7 mouse cellular contexts compared by ENCODE assay signal in genomic region chr8:11313176-11314111, GRCm38 (mm10). TPM values are rescaled to one million over a fixed set of nuclear protein-coding genes. Genes with fewer than 3 reads are reported as not detected.
A peak's percentile ranks its signal among the peaks of the same experiment; 100 is the strongest.
DNase-seq lines count a peak whose midpoint lies in the region; ATAC-seq and TF ChIP-seq lines count a peak whose summit lies in the region.

No protein-coding gene starts in this region.

- peak overlapping the region; percentile 96 for H3K4me2 ChIP-seq in hindbrain, embryonic 12.5 days (replicated peaks)
- H3K4me2 ChIP-seq in limb, embryonic 15.5 days: peak overlapping the region; percentile 91
- peak overlapping the region; percentile 89 for H3K4me2 ChIP-seq in neural tube, embryonic 11.5 days (ENCODE audit: low read depth)

- 1% methylated on average over 45 of the region's 45 CpGs for WGBS in forebrain, embryonic 10.5 days
- WGBS in hindbrain, embryonic 12.5 days: 3% methylated on average over 45 of the region's 45 CpGs
- 3% methylated on average over 45 of the region's 45 CpGs for WGBS in limb, embryonic 15.5 days
- 2% methylated on average over 45 of the region's 45 CpGs for WGBS in neural tube, embryonic 11.5 days

- in situ Hi-C loops in ES-E14 (cut with MboI; ENCODE audit: low sequenced_read_pairs in 2 of 2, unreplicated experiment in 2 of 2): loop anchor here (25.0 kb wide), 1 partner anchor 1074 kb away; the partner anchor contains the start of gene Sox1 (in 2 of the 2)

- peak overlapping the region; percentile 74; the same call in 1 of the 2 replicates for H3K9ac ChIP-seq in ES-E14 (ENCODE audit: insufficient read depth, low read depth, low read length, poor library complexity, severe bottlenecking)
- peak overlapping the region; percentile 57 for H3K9ac ChIP-seq in hindbrain, embryonic 12.5 days
- peak overlapping the region; percentile 73 for H3K9ac ChIP-seq in limb, embryonic 15.5 days
- peak overlapping the region; percentile 68 for H3K9ac ChIP-seq in neural tube, embryonic 11.5 days (ENCODE audit: low read length)

- peaks cover 84% of the 10 kb centered on the region for H3K79me2 ChIP-seq in C2C12 (ENCODE audit: control insufficient read depth, insufficient read depth)

- peak; percentile 29 for DNase-seq in ES-E14 (ENCODE audit: low read depth, low spot score)
- peak; percentile 59 for DNase-seq in forebrain, embryonic 10.5 days (ENCODE audit: extremely low spot score, low spot score)
- DNase-seq in neural tube, embryonic 11.5 days (ENCODE audit: low spot score): peak; percentile 60
- DNase-seq in cerebellum, adult 9-11 months: no peak

- H3K4me3 ChIP-seq in C2C12 (ENCODE audit: insufficient read depth, poor library complexity, severe bottlenecking): peak overlapping the region; percentile 48
- H3K4me3 ChIP-seq in ES-E14 (ENCODE audit: insufficient read depth in 1 of 2, low read depth in 1 of 2, low read length in 2 of 2, poor library complexity in 1 of 2, severe bottlenecking in 1 of 2): peak overlapping the region; percentile 71 to 77
- peak overlapping the region; percentile 76 for H3K4me3 ChIP-seq in forebrain, embryonic 10.5 days
- H3K4me3 ChIP-seq in hindbrain, embryonic 12.5 days: peak overlapping the region; percentile 63
- peak overlapping the region; percentile 70 for H3K4me3 ChIP-seq in limb, embryonic 15.5 days
- H3K4me3 ChIP-seq in neural tube, embryonic 11.5 days (ENCODE audit: low read depth, low read length): peak overlapping the region; percentile 70

- no peaks in the 10 kb centered on the region for H3K9me3 ChIP-seq in ES-E14 (ENCODE audit: control insufficient read depth, insufficient read depth, low read depth, low read length)
- no peaks in the 10 kb centered on the region for H3K9me3 ChIP-seq in forebrain, embryonic 10.5 days
- no peaks in the 10 kb centered on the region for H3K9me3 ChIP-seq in hindbrain, embryonic 12.5 days (replicated peaks)
- H3K9me3 ChIP-seq in limb, embryonic 15.5 days: no peaks in the 10 kb centered on the region
- H3K9me3 ChIP-seq in neural tube, embryonic 11.5 days (ENCODE audit: control insufficient read depth, low read length): no peaks in the 10 kb centered on the region

- peaks cover 3% of the 10 kb centered on the region for H3K36me3 ChIP-seq in C2C12 (ENCODE audit: control insufficient read depth, insufficient read depth)
- no peaks in the 10 kb centered on the region for H3K36me3 ChIP-seq in ES-E14 (ENCODE audit: control insufficient read depth, insufficient read depth, low read length, poor library complexity, severe bottlenecking)
- H3K36me3 ChIP-seq in forebrain, embryonic 10.5 days (replicated peaks): peaks cover 6% of the 10 kb centered on the region
- no peaks in the 10 kb centered on the region for H3K36me3 ChIP-seq in hindbrain, embryonic 12.5 days
- H3K36me3 ChIP-seq in limb, embryonic 15.5 days: no peaks in the 10 kb centered on the region
- H3K36me3 ChIP-seq in neural tube, embryonic 11.5 days (ENCODE audit: control insufficient read depth, insufficient read depth, low read length): no peaks in the 10 kb centered on the region

- TF ChIP-seq CTCF in C2C12 (IDR thresholded peaks at IDR 0.05; ENCODE audit: control insufficient read depth, insufficient read depth, insufficient read length): no peak

- no peaks in the 10 kb centered on the region for H3K27me3 ChIP-seq in C2C12 (ENCODE audit: control insufficient read depth, insufficient read depth, insufficient read length)
- peaks cover 88% of the 10 kb centered on the region for H3K27me3 ChIP-seq in forebrain, embryonic 10.5 days (ENCODE audit: poor library complexity, severe bottlenecking)
- peaks cover 66% of the 10 kb centered on the region for H3K27me3 ChIP-seq in hindbrain, embryonic 12.5 days
- H3K27me3 ChIP-seq in limb, embryonic 15.5 days: 0 out of 2 replicates have a peak, but pooled peaks cover 6% of the 10 kb centered on the region
- H3K27me3 ChIP-seq in neural tube, embryonic 11.5 days (ENCODE audit: control insufficient read depth, insufficient read depth, low read length): peaks cover 30% of the 10 kb centered on the region

- no peak overlapping the region for H3K27ac ChIP-seq in ES-E14 (ENCODE audit: insufficient read depth, low read depth, low read length, poor library complexity, severe bottlenecking)
- peak overlapping the region; percentile 89 for H3K27ac ChIP-seq in forebrain, embryonic 10.5 days
- 0 out of 2 replicates have a peak overlapping the region, but pooled peaks have one; percentile 13 for H3K27ac ChIP-seq in hindbrain, embryonic 12.5 days
- peak overlapping the region; percentile 94 for H3K27ac ChIP-seq in limb, embryonic 15.5 days
- no peak overlapping the region for H3K27ac ChIP-seq in neural tube, embryonic 11.5 days (ENCODE audit: low read depth, low read length)

- peaks cover 27% of the 10 kb centered on the region for H3K79me3 ChIP-seq in C2C12 (ENCODE audit: low read depth)

- 0 out of 4 replicates have a peak, but pooled peaks cover 0 to under 1% of the 10 kb centered on the region in 2 experiments for H3K4me1 ChIP-seq in ES-E14 (ENCODE audit: control insufficient read depth in 2 of 2, insufficient read depth in 2 of 2, low read length in 2 of 2, poor library complexity in 1 of 2)
- peaks cover 86% of the 10 kb centered on the region for H3K4me1 ChIP-seq in forebrain, embryonic 10.5 days
- H3K4me1 ChIP-seq in hindbrain, embryonic 12.5 days: peaks cover 33% of the 10 kb centered on the region
- H3K4me1 ChIP-seq in limb, embryonic 15.5 days: peaks cover 26% of the 10 kb centered on the region
- peaks cover 16% of the 10 kb centered on the region for H3K4me1 ChIP-seq in neural tube, embryonic 11.5 days (ENCODE audit: control insufficient read depth, insufficient read depth, low read length)

- peak overlapping the region; percentile 88 for H3ac ChIP-seq in C2C12 (ENCODE audit: control insufficient read depth, insufficient read length, low read depth)

- peak; percentile 5; the same call in 1 of the 2 replicates for ATAC-seq in hindbrain, embryonic 12.5 days (ENCODE audit: low FRiP score)
- ATAC-seq in limb, embryonic 15.5 days (ENCODE audit: insufficient number of reproducible peaks, low FRiP score, low TSS enrichment, low read depth): no peak
- no peak for ATAC-seq in neural tube, embryonic 11.5 days (ENCODE audit: insufficient read depth, low FRiP score, low TSS enrichment)

TF ChIP-seq in C2C12, 6 proteins besides CTCF, POLR2A, EP300 and RAD21:
- no peak for TF ChIP-seq CEBPB (IDR thresholded peaks at IDR 0.05; ENCODE audit: low read depth)
- TF ChIP-seq MYOG (IDR thresholded peaks at IDR 0.05; ENCODE audit: control insufficient read depth, extremely low read depth, insufficient read length): no peak
- no peak for TF ChIP-seq MYOD1 (IDR thresholded peaks at IDR 0.05; ENCODE audit: control insufficient read depth, insufficient read length, low read depth)
- TF ChIP-seq MAX (IDR thresholded peaks at IDR 0.05): no peak
- no peak for TF ChIP-seq USF1 (IDR thresholded peaks at IDR 0.05; ENCODE audit: low read depth)
- no peak for TF ChIP-seq FOSL1 (IDR thresholded peaks at IDR 0.05; ENCODE audit: insufficient read depth, low read length, poor library complexity, severe bottlenecking)

TF ChIP-seq in ES-E14, 5 proteins besides CTCF, POLR2A, EP300 and RAD21:
- TF ChIP-seq MAFK (IDR thresholded peaks at IDR 0.05; ENCODE audit: insufficient read depth, low read depth, low read length) (no peak), HCFC1 (IDR thresholded peaks at IDR 0.05; ENCODE audit: borderline replicate concordance, insufficient read depth, low read length) (no peak), ZNF384 (IDR thresholded peaks at IDR 0.05; ENCODE audit: low read depth, low read length) (no peak), CHD2 (IDR thresholded peaks at IDR 0.05; ENCODE audit: low read depth, low read length) (no peak), ZC3H11A (IDR thresholded peaks at IDR 0.05; ENCODE audit: borderline replicate concordance, low read depth, low read length) (no peak)

RNA-seq across cellular contexts. Expression of gene Col4a1, which starts 0.8 kb away (rescaled TPM):
- polyA plus RNA-seq in C2C12 (2012; fragmentation: generic; extraction: Trizol): 74.7 TPM
- total RNA-seq in ES-E14 (2012; rRNA removed): 85.7 and 198 TPM in 2 replicates
- polyA plus RNA-seq in forebrain, embryonic 10.5 days (2016; fragmentation: Nextera tagmentation; extraction: Ambion mirVana): 123 and 129 TPM in 2 replicates
- 157 TPM in 2 replicates for polyA plus RNA-seq in hindbrain, embryonic 12.5 days (2016; fragmentation: Nextera tagmentation; extraction: Ambion mirVana)
- polyA plus RNA-seq in limb, embryonic 15.5 days (2015; fragmentation: Nextera tagmentation; extraction: Ambion mirVana): 172 and 209 TPM in 2 replicates
- polyA plus RNA-seq in neural tube, embryonic 11.5 days (2014; fragmentation: Nextera tagmentation; extraction: Ambion mirVana): 125 and 130 TPM in 2 replicates

RNA-seq across cellular contexts. Expression of gene Col4a2, which starts 0.8 kb away (rescaled TPM):
- polyA plus RNA-seq in C2C12 (2012; fragmentation: generic; extraction: Trizol): 68.8 TPM
- total RNA-seq in ES-E14 (2012; rRNA removed): 40.7 and 102 TPM in 2 replicates
- 47.1 and 49.4 TPM in 2 replicates for polyA plus RNA-seq in forebrain, embryonic 10.5 days (2016; fragmentation: Nextera tagmentation; extraction: Ambion mirVana)
- 74.6 and 82.2 TPM in 2 replicates for polyA plus RNA-seq in hindbrain, embryonic 12.5 days (2016; fragmentation: Nextera tagmentation; extraction: Ambion mirVana)
- polyA plus RNA-seq in limb, embryonic 15.5 days (2015; fragmentation: Nextera tagmentation; extraction: Ambion mirVana): 77.4 and 83.3 TPM in 2 replicates
- polyA plus RNA-seq in neural tube, embryonic 11.5 days (2014; fragmentation: Nextera tagmentation; extraction: Ambion mirVana): 34.9 and 36.2 TPM in 2 replicates

Comparison
In these comparisons a context has a peak if more than half of its experiments do, and no peak if none do; other contexts are left out.
1. H3K27ac ChIP-seq: peak in forebrain, embryonic 10.5 days (single experiment), hindbrain, embryonic 12.5 days (single experiment) and limb, embryonic 15.5 days (single experiment); none in ES-E14 (single experiment) and neural tube, embryonic 11.5 days (single experiment).
2. Peak in every context shown above with its lines, with median percentiles within 50 percentile points of each other: H3K4me3 ChIP-seq, H3K9ac ChIP-seq and H3K4me2 ChIP-seq.